Mouse (Mus musculus) heart, postnatal 36 days (tissue): ENCODE results near the gene Zfp524. TPM values are rescaled to one million over a fixed set of nuclear protein-coding genes. Genes with fewer than 3 reads are reported as not detected.
"Not testable (repeated sequence)": the region's sequence is repeated elsewhere in the genome, so short reads cannot be mapped to it uniquely, and the experiment has no call there.

Experiments used
- DNase-seq, 2 experiments: peaks; one replicate each; pipeline ENCODE4 v3.0.0; 2021 to 2022
- intact Hi-C: fragments of 180-260 bp; cut with DNase I; formaldehyde crosslinking; loops from one replicate; pipeline ENCODE4 v1.15.1; 2025
- total RNA-seq, 2 experiments: library from RNA; stranded (reverse); gene quantifications; 2 replicates each; pipeline ENCODE4 v1.2.3; 2021

Zfp524 gene
- 10 to 100 TPM in 1 of 2 experiments, 1 to 10 TPM in 1; 9.7 to 10.4 TPM for total RNA-seq

DNA sequence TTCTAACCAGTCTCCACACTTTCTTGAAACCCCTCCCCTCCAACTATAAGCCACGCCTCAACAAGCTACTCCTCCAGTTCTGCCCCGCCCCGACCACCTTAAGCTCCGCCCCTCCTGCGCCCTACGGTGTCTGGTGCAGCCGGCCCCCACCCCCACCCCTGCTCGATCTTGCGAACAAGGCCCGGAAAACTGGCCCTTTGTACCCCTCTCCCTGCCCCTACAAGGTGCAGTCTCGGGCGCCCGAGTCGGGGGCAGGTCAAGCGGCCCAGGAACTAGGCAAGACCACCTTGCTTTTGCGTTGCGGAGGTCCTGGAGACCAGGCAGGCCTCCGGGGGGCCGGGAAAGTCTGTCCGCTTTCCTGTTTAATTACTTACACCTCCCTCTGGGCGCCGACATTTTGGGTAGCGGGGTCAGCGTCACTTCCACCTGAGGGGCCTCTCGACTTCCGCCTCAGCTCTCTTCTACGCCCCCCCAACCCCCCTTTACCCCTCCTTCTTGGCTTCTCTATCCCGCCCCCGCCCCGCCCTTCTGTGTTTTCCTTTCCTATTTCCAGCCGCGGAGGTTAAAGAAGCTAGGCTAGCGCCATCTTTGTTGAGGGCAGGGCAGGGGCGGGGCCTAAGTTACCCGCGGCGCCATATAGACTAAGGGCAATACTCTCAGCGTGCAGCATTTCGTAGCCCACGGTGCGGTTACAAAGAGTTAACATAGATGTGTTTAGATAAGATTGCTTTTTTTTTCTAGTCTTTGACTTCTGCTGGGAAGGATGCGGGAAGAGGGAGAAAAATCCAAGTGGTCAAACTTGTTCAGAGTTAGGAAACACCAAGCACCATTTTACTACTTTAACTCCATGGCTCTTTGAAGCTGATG lies at the start of gene Zfp524, which contains the start of gene Fiz1:
Zfp524 (plus strand) TSS at position 165 of the 867 bp plus-strand sequence.
Fiz1 (minus strand) TSS at position 447 of the 867 bp plus-strand sequence.
- intact Hi-C loops = loop anchor here (2.0 to 10.0 kb wide), 3 partner anchors 72 to 360 kb away; partner anchors contain the start of genes Ppp6r1 and Ube2s

DNA sequence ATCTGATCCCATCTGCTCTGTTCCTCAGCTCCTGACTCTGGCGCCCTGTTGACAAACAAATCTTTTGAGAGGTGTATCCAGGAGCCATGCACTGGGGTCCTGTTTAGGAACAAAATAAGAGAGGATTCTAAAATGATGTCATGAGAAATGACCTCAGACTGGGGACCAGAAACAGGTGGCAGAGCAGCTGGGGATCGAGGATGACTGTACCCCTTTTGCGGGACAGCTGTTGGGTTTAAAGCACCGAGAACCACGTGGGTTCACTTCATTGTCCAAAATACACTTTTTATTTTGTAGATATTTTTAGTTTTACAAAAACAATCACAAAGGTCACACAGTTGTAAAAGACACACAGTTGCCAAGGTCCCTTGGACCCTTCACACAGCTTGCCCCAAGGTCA lies 49.2 kb upstream of the Zfp524 start:
- intact Hi-C loops = loop anchor here (1.0 kb wide), 1 partner anchor 22 kb away; no protein-coding TSS in a partner anchor

More for the DNA sequence above, at the start of gene Zfp524, which contains the start of gene Fiz1:
- DNase-seq = peak; percentile 98 to 99

DNA sequence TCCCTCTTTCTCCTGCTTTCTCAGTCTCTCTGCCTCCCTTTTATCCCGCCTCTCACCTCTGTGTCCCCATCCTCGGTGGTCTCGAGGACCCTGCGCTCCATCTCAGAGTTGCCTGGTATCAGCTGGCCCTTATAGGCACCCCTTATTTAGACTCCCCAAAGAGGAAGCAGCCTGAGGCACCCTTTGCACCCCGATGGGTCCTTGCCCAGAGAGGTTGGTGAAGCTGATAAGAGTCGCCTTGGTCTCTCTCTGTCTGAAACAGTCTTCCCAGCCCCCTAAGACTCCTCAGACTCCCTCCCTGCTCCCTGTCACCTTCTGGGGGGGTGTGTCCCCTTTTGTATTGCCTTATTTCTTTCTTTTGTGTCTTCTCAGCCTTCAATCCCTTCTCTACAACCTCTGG lies 43.1 kb upstream of the Zfp524 start, which contains the start of gene Sbk3:
Sbk3 (minus strand) TSS at position 101 of the 400 bp plus-strand sequence.
- no peak for DNase-seq
- intact Hi-C loops = no loop called here

More for the DNA sequence above, 49.2 kb upstream of the Zfp524 start:
- no peak for DNase-seq

GRCm38 (mm10) chr7:4971710-4972109 lies 42.5 kb upstream of the Zfp524 start:
- peak; percentile 41 to 45 for DNase-seq
- intact Hi-C loops = no loop called here

DNA sequence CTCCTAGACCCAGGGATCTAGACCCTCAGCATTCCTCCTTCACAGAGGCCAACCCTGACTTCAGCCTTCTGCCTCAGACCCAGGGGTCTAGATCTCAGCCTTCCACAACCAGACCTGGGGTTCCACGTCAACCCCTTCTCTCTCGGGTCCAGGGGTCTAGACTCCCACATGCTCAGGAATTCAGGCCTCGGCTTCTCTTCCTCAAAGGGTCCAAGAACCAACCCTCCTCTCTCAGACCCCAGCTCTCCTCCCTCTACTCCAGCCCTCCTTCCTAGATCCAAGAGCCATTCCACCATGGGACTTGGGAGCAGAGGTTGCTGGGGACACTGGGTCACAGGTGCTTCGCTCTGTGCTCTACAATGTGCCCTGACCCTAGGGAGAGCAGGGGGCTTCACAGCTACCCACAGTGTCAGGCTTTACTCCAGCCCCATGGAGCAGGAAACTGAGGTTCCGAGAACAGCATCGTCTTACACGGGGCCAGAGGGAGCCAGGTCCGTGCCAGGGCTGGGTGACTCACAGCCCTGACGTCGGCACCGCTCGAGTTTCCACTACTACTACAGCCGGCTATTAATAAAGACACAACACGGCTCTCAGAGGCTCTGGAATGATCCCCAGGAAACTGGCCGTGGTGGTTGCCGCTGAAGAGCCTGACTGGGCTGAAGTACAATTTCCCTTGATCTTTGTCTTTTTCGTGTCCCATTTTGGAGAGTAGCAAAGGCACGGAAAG lies 41.7 kb upstream of the Zfp524 start:
- intact Hi-C loops = no loop called here
- peak; percentile 67 to 73 for DNase-seq

GRCm38 (mm10) chr7:4975455-4975854 lies 38.8 kb upstream of the Zfp524 start:
- intact Hi-C loops = no loop called here
- DNase-seq = no peak

GRCm38 (mm10) chr7:4976832-4977231 lies 37.4 kb upstream of the Zfp524 start:
- intact Hi-C loops = no loop called here
- DNase-seq = no peak

- intact Hi-C loops = no loop called here
- no peak for DNase-seq
Observed at GRCm38 (mm10) chr7:4988250-4988649, 26.0 kb upstream of the Zfp524 start.

DNA sequence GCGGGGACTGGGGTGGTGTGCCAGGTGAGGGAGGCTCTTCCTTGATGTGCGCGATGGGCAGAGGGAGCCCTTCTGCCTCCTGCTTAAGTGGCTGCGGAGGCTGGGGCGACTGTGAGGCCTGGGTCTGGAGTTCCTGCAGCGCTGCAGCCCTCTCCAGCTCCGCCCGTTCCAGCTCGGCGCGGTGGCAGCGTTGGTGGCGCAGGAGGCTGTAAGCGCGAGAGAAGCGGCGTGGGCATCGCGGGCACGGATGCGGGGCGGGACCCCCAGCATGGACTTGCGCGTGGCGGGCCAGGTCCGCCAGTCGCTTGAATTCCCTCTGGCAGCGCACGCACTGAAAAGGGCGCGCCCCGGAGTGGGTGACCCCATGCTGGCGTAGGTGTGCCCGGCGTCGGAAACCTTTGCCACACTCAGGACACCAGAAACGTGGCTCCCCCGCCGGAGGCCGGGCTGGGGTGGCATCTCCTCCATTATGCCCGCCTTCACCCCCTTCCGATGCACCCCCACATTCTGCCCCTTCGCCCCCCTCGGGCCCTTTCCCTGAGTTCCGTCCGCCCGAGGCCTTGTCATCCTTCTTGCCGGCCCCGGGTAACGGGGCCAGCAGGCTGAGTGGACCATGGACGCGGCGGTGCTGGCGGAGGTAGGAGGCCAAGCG lies 20.7 kb upstream of the Zfp524 start:
- intact Hi-C loops = no loop called here
- no peak for DNase-seq

- DNase-seq = no peak
- intact Hi-C loops = no loop called here
Observed at GRCm38 (mm10) chr7:4993999-4994788, 20.0 kb upstream of the Zfp524 start.

- no peak for DNase-seq
- intact Hi-C loops = loop anchor here (2.0 kb wide), 1 partner anchor 55 kb away; the partner anchor contains the start of gene Zfp580
Observed at GRCm38 (mm10) chr7:4995268-4996002, 18.8 kb upstream of the Zfp524 start.

- intact Hi-C loops = loop anchor here (2.0 kb wide), 1 partner anchor 55 kb away; the partner anchor contains the start of gene Zfp580
- DNase-seq = peak; percentile 91 to 93
Observed at GRCm38 (mm10) chr7:4996003-4996895, 18.0 kb upstream of the Zfp524 start, which contains the start of gene Zfp579. TSS of gene Zfp579 (minus strand) at chr7:4996158.

DNA sequence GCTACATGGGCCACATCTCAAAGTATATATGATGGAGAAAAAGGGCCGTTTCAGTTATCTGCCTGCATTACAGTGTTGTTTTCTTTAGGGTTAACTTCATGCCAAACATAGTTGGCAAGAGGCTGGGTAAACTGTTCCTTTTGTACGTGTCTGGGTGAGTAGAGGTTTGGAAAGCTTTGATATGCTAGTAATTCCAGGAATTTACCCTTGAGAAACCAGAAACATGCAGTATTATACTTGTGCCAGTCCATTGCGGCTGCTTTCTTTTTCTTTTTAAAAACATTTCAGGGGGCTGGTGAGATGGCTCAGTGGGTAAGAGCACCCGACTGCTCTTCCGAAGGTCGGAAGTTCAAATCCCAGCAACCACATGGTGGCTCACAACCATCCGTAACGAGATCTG lies 17.3 kb upstream of the Zfp524 start:
- intact Hi-C loops = loop anchor here (2.0 kb wide), 1 partner anchor 54 kb away; the partner anchor contains the start of gene Zfp580
- DNase-seq = no peak

- no peak for DNase-seq
- intact Hi-C loops = no loop called here
Observed at GRCm38 (mm10) chr7:4999876-5000275, 14.3 kb upstream of the Zfp524 start.

DNA sequence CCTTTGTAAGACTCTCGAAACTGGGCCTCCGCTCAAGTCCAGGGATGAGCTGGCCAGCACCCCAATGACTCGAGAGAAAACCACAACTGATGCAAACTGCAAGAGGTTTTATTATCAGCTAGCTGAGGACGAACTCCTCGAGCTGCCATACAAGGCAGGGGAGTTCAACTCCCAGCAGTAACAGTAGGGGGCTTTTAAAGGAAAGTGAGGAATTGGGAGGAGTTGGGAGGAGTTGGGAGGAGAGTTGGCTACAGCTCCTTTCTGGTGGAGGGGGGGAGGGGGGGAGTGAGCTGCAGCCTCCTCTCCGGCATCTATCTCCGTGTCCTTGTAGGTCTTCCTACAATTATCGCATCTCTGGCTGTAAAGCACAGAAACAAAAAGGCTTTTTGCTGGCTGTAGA lies 11.3 kb upstream of the Zfp524 start:
- intact Hi-C loops, DNase-seq: not testable (repeated sequence)

DNA sequence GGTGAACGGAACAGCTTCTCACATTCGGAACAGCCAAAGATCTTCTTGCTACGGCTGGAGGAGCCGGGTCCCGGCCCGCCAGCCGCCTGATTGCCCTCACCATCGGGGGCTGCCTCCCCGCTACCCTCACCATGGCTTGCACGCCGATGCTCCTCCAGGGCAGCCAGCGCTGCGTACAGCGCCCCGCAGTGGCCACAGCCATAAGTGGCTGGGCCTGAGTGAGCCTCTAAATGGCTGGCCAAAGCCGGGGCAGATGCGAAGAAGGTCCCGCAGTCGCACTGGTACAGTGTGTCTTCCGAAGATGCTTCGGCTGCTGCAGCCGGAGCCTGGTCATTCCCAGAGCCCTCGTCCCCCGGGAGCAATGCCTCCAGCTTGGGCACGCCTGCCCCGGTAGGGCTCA lies 6.0 kb upstream of the Zfp524 start:
- intact Hi-C loops = no loop called here
- DNase-seq = no peak

DNA sequence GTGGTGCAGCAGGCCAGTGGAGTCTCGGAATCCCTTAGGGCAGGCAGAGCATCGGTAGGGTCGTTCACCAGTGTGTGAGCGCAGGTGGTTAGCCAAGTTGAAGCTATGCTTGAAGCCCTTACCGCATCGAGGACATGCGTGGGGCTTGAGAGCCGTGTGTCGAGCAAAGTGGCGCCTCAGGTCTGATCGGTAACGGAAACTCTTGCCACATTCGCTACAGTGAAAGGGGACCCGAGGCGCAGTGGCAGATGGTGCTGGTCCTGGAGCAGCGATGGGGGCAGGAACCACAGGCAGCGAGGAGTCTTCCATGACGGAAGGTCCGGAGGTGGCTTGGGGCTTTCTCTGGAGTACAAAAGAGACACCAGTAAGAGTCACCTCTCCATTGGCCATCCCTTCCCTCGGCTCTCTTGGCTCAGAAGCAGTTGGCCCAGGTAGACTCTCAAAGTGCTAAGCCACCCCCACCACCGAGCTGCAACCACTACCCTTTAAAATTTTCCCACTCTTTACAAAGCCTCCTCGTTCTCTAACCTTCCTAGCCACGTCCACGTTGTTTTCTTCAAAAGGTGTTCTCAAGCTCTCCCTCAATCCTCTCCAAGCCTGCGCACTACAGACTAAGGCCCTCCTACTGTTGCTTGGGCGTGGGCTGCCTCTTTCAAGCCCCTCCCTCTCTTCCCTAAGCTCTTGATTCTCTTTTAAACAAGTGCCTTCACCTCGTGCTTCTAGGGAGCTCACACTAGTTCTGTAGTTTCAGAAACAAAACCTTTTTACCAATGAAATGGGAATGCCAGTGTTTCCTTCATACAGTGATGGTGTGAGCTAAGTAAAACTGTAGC lies 1.3 kb upstream of the Zfp524 start:
- DNase-seq = no peak
- intact Hi-C loops = loop anchor here (10.0 kb wide), 2 partner anchors 198 to 358 kb away; partner anchors contain the start of genes Ppp6r1 and Ube2s
